Comparison of ENCODE assay signal across 26 mouse cellular contexts in genomic region chr16:49814419-49814818, GRCm38 (mm10). TPM values are rescaled to one million over a fixed set of nuclear protein-coding genes. Genes with fewer than 3 reads are reported as not detected.
DNase-seq lines count a peak whose midpoint lies in the region; ATAC-seq and TF ChIP-seq lines count a peak whose summit lies in the region.
"Had no signal": no experiment of that assay in that cellular context is flagged by ENCODE, and none has a peak within 500 bp of the region (broad histone marks: within the 10 kb centered on the region; RNA-seq: fewer than 3 reads in every experiment).

No protein-coding gene starts in this region.

- H3K9me3 ChIP-seq in kidney, postnatal 0 days (replicated peaks; ENCODE audit: low read length), result no peaks in the 10 kb centered on the region
- H3K9me3 ChIP-seq in lung, embryonic 16.5 days (ENCODE audit: control insufficient read depth, low read length), result no peaks in the 10 kb centered on the region
- H3K9me3 ChIP-seq in hindbrain, embryonic 14.5 days (ENCODE audit: control insufficient read depth, low read length), result no peaks in the 10 kb centered on the region
- H3K9me3 ChIP-seq: embryonic facial prominence, embryonic 12.5 days; heart, embryonic 15.5 days; hindbrain, embryonic 15.5 days; midbrain, embryonic 10.5 days; neural tube, embryonic 13.5 days had no signal

- no peak for TF ChIP-seq CTCF in kidney, postnatal 0 days (IDR thresholded peaks at IDR 0.05; ENCODE audit: low read depth)

- H3K36me3 ChIP-seq in kidney, postnatal 0 days (ENCODE audit: insufficient read depth, low read length), result no peaks in the 10 kb centered on the region
- H3K36me3 ChIP-seq in lung, embryonic 16.5 days (ENCODE audit: control insufficient read depth, insufficient read depth, low read length), result no peaks in the 10 kb centered on the region
- no peaks in the 10 kb centered on the region for H3K36me3 ChIP-seq in hindbrain, embryonic 14.5 days (replicated peaks; ENCODE audit: control insufficient read depth, insufficient read depth)
- H3K36me3 ChIP-seq: embryonic facial prominence, embryonic 12.5 days; heart, embryonic 15.5 days; hindbrain, embryonic 15.5 days; midbrain, embryonic 10.5 days; neural tube, embryonic 13.5 days had no signal

- peak; percentile 47 for DNase-seq in kidney, postnatal 0 days (ENCODE audit: low spot score)
- no peak for DNase-seq in kidney, adult 8-10 months
- no peak for DNase-seq in lung, postnatal 4 days
- DNase-seq in ZHBTc4 (ENCODE audit: low read depth, low spot score), result peak; percentile 67
- no peak for DNase-seq in hindbrain, embryonic 14.5 days (ENCODE audit: low spot score)
- no peak for DNase-seq in spleen, adult 18-20 months
- DNase-seq: adrenal gland, postnatal 36 days; B cell, adult 2 months; cerebellum, adult 9-11 months; gastrocnemius, postnatal 36 days; heart, postnatal 36 days; retina, postnatal 1 day; right cerebral cortex, postnatal 25 days; thymus, postnatal 14 days had no signal

- ATAC-seq in kidney, postnatal 0 days (replicated peaks; ENCODE audit: low FRiP score, low read depth), result peak; percentile 72
- peak; percentile 80 for ATAC-seq in lung, embryonic 16.5 days (ENCODE audit: low read depth)
- ATAC-seq in hindbrain, embryonic 14.5 days (ENCODE audit: low FRiP score), result no peak
- ATAC-seq: midbrain, embryonic 16.5 days had no signal

- H3K4me3 ChIP-seq in kidney, postnatal 0 days (replicated peaks; ENCODE audit: low read depth, low read length), result no peak overlapping the region
- H3K4me3 ChIP-seq in lung, embryonic 16.5 days (ENCODE audit: low read length), result no peak overlapping the region
- H3K4me3 ChIP-seq in hindbrain, embryonic 14.5 days (replicated peaks; ENCODE audit: low read length), result no peak overlapping the region
- H3K4me3 ChIP-seq: embryonic facial prominence, embryonic 12.5 days; heart, embryonic 15.5 days; hindbrain, embryonic 15.5 days; left cerebral cortex, adult 2 months; midbrain, embryonic 10.5 days; myocyte; neural tube, embryonic 13.5 days had no signal

- 40% methylated on average over 4 of the region's 4 CpGs for WGBS in kidney, postnatal 0 days
- WGBS in lung, embryonic 16.5 days, result 38% methylated on average over 4 of the region's 4 CpGs
- 77% methylated on average over 4 of the region's 4 CpGs for WGBS in hindbrain, embryonic 14.5 days

- no peak overlapping the region for H3K27ac ChIP-seq in kidney, postnatal 0 days
- H3K27ac ChIP-seq in lung, embryonic 16.5 days (ENCODE audit: low read length), result no peak overlapping the region
- H3K27ac ChIP-seq in hindbrain, embryonic 14.5 days, result no peak overlapping the region
- H3K27ac ChIP-seq: embryonic facial prominence, embryonic 12.5 days; heart, embryonic 15.5 days; hindbrain, embryonic 15.5 days; left cerebral cortex, adult 2 months; liver, embryonic 14.5 days; macrophage; midbrain, embryonic 10.5 days; neural tube, embryonic 13.5 days had no signal

- no peaks in the 10 kb centered on the region for H3K4me1 ChIP-seq in kidney, postnatal 0 days (replicated peaks; ENCODE audit: insufficient read depth, low read length)
- 0 out of 2 replicates have a peak, but pooled peaks cover 2% of the 10 kb centered on the region for H3K4me1 ChIP-seq in lung, embryonic 16.5 days (replicated peaks; ENCODE audit: control insufficient read depth, insufficient read depth, low read length)
- no peaks in the 10 kb centered on the region for H3K4me1 ChIP-seq in hindbrain, embryonic 14.5 days (replicated peaks; ENCODE audit: control insufficient read depth, insufficient read depth, low read length)
- H3K4me1 ChIP-seq: heart, embryonic 15.5 days; hindbrain, embryonic 15.5 days; midbrain, embryonic 10.5 days; neural tube, embryonic 13.5 days had no signal

- no peak overlapping the region for H3K4me2 ChIP-seq in kidney, postnatal 0 days (ENCODE audit: low read length)
- H3K4me2 ChIP-seq in lung, embryonic 16.5 days (ENCODE audit: low read depth, low read length), result no peak overlapping the region
- no peak overlapping the region for H3K4me2 ChIP-seq in hindbrain, embryonic 14.5 days (replicated peaks)
- H3K4me2 ChIP-seq: embryonic facial prominence, embryonic 12.5 days; heart, embryonic 15.5 days; hindbrain, embryonic 15.5 days; neural tube, embryonic 13.5 days had no signal

- no peaks in the 10 kb centered on the region for H3K27me3 ChIP-seq in kidney, postnatal 0 days (ENCODE audit: insufficient read depth, low read length)
- no peaks in the 10 kb centered on the region for H3K27me3 ChIP-seq in lung, embryonic 16.5 days (ENCODE audit: control insufficient read depth, insufficient read depth, low read depth, low read length)
- no peaks in the 10 kb centered on the region for H3K27me3 ChIP-seq in hindbrain, embryonic 14.5 days (ENCODE audit: control insufficient read depth, insufficient read depth, low read length)
- H3K27me3 ChIP-seq: CH12.LX; embryonic facial prominence, embryonic 12.5 days; heart, embryonic 15.5 days; hindbrain, embryonic 15.5 days; neural tube, embryonic 13.5 days had no signal

- no peak overlapping the region for H3K9ac ChIP-seq in kidney, postnatal 0 days (ENCODE audit: low read depth, low read length)
- no peak overlapping the region for H3K9ac ChIP-seq in lung, embryonic 16.5 days (ENCODE audit: low read length)
- no peak overlapping the region for H3K9ac ChIP-seq in hindbrain, embryonic 14.5 days
- H3K9ac ChIP-seq: embryonic facial prominence, embryonic 12.5 days; heart, embryonic 15.5 days; hindbrain, embryonic 15.5 days; liver, embryonic 14.5 days; neural tube, embryonic 13.5 days had no signal

RNA-seq across cellular contexts. Expression of gene Cd47, which starts 14.1 kb away (rescaled TPM):
- 95.6 and 99.0 TPM in 2 replicates for polyA plus RNA-seq in kidney, postnatal 0 days (2015; fragmentation: Nextera tagmentation; extraction: Ambion mirVana)
- 136 TPM in 2 replicates for polyA plus RNA-seq in lung, embryonic 16.5 days (2015; fragmentation: Nextera tagmentation; extraction: Ambion mirVana)
- polyA plus RNA-seq in hindbrain, embryonic 14.5 days (2014; fragmentation: Nextera tagmentation; extraction: Ambion mirVana), result 152 and 167 TPM in 2 replicates

Comparison
In these comparisons a context has a peak if more than half of its experiments do, and no peak if none do; other contexts are left out.
1. DNase-seq: peak in kidney, postnatal 0 days (single experiment) and ZHBTc4 (single experiment); none in kidney, adult 8-10 months (0 of 2), lung, postnatal 4 days (0 of 2), hindbrain, embryonic 14.5 days (single experiment) and spleen, adult 18-20 months (0 of 2).